Mouse (Mus musculus) limb, embryonic 14.5 days (tissue): ENCODE data around the gene Sdc4. TPM values are rescaled to one million over a fixed set of nuclear protein-coding genes. Genes with fewer than 3 reads are reported as not detected.

Experiments used
- ATAC-seq: fragments of 200-750 bp; cut with Nextera tagmentation; 2 replicates; pipeline ENCODE4 v1.8.0; 2017; ENCODE audit warnings: low read depth, moderate number of reproducible peaks, moderate TSS enrichment; ENCODE audit not compliant: low FRiP score
- DNase-seq: peaks from one replicate; pipeline ENCODE4 v3.0.0-alpha.2; 2015; ENCODE audit warnings: low spot score
- H3K27ac ChIP-seq: fragments of 300-500 bp; sonication (generic); replicated peaks from 2 replicates; pipeline ENCODE4 v1.5.1; 2014; ENCODE audit warnings: low read depth, mild to moderate bottlenecking, low read length, moderate library complexity, mixed read lengths
- H3K27me3 ChIP-seq: fragments of 300-500 bp; sonication (generic); 2 replicates; pipeline ENCODE4 v1.6.1; 2014; ENCODE audit warnings: low read length, mixed read lengths; ENCODE audit not compliant: control insufficient read depth, insufficient read depth
- H3K36me3 ChIP-seq: fragments of 300-500 bp; sonication (generic); 2 replicates; pipeline ENCODE4 v1.6.1; 2014; ENCODE audit warnings: mild to moderate bottlenecking, low read length, moderate library complexity, mixed read lengths; ENCODE audit not compliant: control insufficient read depth, insufficient read depth
- H3K4me1 ChIP-seq: fragments of 300-500 bp; sonication (generic); 2 replicates; pipeline ENCODE4 v1.6.1; 2014; ENCODE audit warnings: antibody characterized with exemption, low read length, mixed read lengths; ENCODE audit not compliant: control insufficient read depth, insufficient read depth
- H3K4me2 ChIP-seq: fragments of 300-500 bp; sonication (generic); replicated peaks from 2 replicates; pipeline ENCODE4 v1.6.1; 2014; ENCODE audit warnings: low read depth, mild to moderate bottlenecking, low read length, moderate library complexity; ENCODE audit not compliant: severe bottlenecking
- H3K4me3 ChIP-seq: fragments of 300-500 bp; sonication (generic); replicated peaks from 2 replicates; pipeline ENCODE4 v1.5.1; 2014; ENCODE audit warnings: low read length
- H3K9ac ChIP-seq: fragments of 300-500 bp; sonication (generic); 2 replicates; pipeline ENCODE4 v1.6.1; 2014; ENCODE audit warnings: mild to moderate bottlenecking, low read depth, low read length, moderate library complexity; ENCODE audit not compliant: severe bottlenecking
- H3K9me3 ChIP-seq: fragments of 300-500 bp; sonication (generic); 2 replicates; pipeline ENCODE4 v1.6.1; 2016; ENCODE audit warnings: low read length; ENCODE audit not compliant: control insufficient read depth
- POLR2A ChIP-seq: fragments of 200-500 bp; IDR thresholded peaks from 2 replicates; pipeline ENCODE4 v1.8.0; 2012; ENCODE audit warnings: inconsistent platforms, mild to moderate bottlenecking, moderate library complexity, borderline replicate concordance; ENCODE audit not compliant: insufficient read depth, insufficient read length; ENCODE audit errors: extremely low read depth
- WGBS: fragments of 180-500 bp; shearing (Covaris S2); extraction: QIAGEN DNeasy Blood & Tissue Kit; methylation state at CpG from one replicate; pipeline ENCODE4 v1.1.7; 2014; 5-methylcytosine and 5-hydroxymethylcytosine counted together
- polyA plus RNA-seq, 2 experiments: library from polyadenylated mRNA; depleted of rRNA in 1 of 2; stranded (reverse) in 1 of 2; unstranded in 1 of 2; fragments of >200 nt; fragmentation: Nextera tagmentation in 1 of 2; extraction: Ambion mirVana in 1 of 2; gene quantifications; 2 replicates each; pipeline versions ENCODE4 v1.2.1 to v1.2.3; 2012 to 2014

The Sdc4 gene
- polyA plus RNA-seq, 2 experiments: 27.4 to 65.9 TPM

DNA sequence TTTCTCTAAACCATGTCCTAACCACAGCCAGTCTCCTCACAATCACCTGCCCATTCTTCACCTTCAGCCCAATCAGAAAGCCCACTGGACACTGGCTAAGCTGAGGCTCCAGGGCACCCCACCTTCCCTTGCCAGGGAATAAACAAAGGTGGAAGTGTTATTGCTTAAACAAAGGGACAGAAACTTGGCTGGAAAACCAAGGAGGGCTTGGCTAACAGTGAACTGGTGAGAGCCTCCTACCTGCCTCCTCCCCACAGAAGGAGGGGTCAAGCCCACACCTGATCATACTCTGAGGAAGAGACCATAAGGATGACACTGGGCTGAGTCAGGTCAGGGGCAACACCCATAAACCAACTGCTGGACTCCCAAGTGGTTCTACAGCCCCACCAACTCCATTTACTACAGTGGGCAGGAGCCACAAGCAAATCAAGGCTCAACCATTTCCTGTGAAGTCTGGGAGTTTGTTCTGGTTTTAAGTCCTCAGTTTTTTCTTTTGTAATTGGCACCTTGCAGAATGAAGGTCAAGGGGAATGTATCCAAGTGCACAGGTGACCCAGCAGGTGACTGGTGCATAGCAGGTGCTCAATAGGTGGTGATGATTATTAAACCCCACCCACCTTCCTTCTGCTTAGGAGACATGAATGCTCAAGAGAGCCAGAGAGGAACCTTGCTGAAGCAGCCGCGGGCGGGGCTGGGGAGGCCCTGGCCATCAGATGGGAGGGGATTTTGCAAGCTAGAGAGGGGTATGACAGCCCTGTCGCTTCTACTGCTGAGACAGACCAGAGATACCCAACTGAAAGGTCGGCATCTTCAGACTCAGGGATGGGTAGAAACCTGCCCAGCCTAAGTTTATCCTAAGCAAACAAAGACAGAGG lies 8.2 kb downstream of the Sdc4 start:
- Histone ChIP-seq H3K4me3 (no peak overlapping the region), H3K36me3 (no peaks in the 10 kb centered on the region), H3K27ac (no peak overlapping the region), H3K4me2 (no peak overlapping the region), H3K9ac (no peak overlapping the region), H3K27me3 (no peaks in the 10 kb centered on the region), H3K9me3 (no peaks in the 10 kb centered on the region), H3K4me1 (peaks cover 84% of the 10 kb centered on the region)
- ATAC-seq: no peak
- DNase-seq: no peak
- no peak for TF ChIP-seq POLR2A
- WGBS: 34% methylated on average over 5 of the region's 5 CpGs

GRCm38 (mm10) chr2:164434681-164435080 lies 9.0 kb downstream of the Sdc4 start:
- Histone ChIP-seq H3K9me3 (no peaks in the 10 kb centered on the region), H3K27ac (no peak overlapping the region), H3K36me3 (peaks cover 3% of the 10 kb centered on the region; the same call in 1 of the 2 replicates), H3K9ac (no peak overlapping the region), H3K27me3 (no peaks in the 10 kb centered on the region), H3K4me3 (no peak overlapping the region), H3K4me2 (no peak overlapping the region), H3K4me1 (peaks cover 81% of the 10 kb centered on the region)
- WGBS: 42% methylated on average over 3 of the region's 3 CpGs
- TF ChIP-seq POLR2A: no peak
- DNase-seq (no peak), ATAC-seq (no peak)

DNA sequence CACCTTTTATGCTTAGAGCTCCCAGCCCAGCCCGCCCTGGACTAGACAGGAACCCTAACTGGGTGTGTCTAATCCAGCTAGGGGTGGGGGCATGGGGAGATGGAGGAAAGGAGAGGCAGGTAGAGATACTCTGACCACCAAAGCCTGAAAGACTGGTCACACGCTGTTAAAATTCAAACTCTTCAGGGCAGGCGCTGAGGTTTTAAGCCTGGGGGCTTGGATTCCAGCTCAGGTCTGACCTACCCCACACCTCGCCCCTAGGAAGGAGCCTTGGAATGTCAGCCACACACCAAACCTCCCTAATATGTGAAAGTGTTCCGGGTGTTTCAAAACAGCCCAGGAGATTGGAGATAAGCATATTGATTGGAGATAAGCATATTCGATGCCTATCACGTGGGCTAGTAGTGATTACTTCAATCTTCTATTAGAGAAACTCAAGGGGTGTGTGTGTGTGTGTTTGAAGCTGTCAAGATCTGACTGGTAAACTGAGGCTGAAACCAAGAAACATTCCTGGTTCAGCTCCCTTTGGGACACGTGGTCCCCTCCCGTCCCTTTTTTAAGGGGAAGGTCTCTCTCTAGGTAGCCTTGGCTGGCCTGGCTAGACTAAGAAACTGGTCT lies 10.3 kb downstream of the Sdc4 start:
- no peak for TF ChIP-seq POLR2A
- 69% methylated on average over 9 of the region's 9 CpGs for WGBS
- Histone ChIP-seq H3K4me3 (no peak overlapping the region), H3K27me3 (no peaks in the 10 kb centered on the region), H3K4me1 (peaks cover 75% of the 10 kb centered on the region), H3K36me3 (peaks cover 11% of the 10 kb centered on the region), H3K4me2 (peak overlapping the region; percentile 20), H3K9me3 (no peaks in the 10 kb centered on the region), H3K9ac (0 out of 2 replicates have a peak overlapping the region, but pooled peaks have one; percentile 12), H3K27ac (0 out of 2 replicates have a peak overlapping the region, but pooled peaks have one; percentile 26)
- DNase-seq (no peak), ATAC-seq (no peak)

DNA sequence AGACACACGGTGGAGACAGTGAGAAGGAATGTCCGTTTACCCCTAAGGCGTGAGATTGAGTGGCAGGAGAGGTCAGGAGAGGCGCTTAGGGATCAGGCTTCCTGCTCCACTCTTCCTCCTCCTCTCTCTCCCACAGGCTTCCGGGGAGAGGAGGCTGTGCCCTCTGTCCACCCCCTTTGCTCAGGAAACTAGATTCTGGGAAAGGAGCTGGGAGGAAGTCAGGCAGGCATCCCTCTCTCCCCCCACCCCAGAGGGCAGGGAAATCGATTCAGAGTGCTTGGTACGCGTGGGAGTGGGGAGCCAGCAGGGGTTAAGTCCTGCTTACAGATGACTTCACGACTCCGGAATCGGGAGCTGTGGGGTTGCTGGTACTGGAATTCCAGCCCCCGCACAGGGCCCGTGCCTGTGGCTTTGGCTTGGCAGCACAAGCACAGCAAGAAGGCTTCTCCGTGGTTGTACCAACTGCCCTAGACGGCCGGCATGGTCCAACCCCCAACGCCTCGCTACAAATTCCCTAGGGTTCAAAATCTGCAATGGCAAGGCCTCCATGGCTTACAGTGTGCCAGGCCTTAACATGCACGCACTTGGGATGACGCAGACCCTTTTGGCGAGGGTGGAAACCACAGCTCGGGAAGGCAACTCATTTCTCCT lies 11.0 kb downstream of the Sdc4 start:
- TF ChIP-seq POLR2A: no peak
- Histone ChIP-seq H3K27ac (0 out of 2 replicates have a peak overlapping the region, but pooled peaks have one; percentile 26), H3K9me3 (no peaks in the 10 kb centered on the region), H3K27me3 (no peaks in the 10 kb centered on the region), H3K36me3 (peaks cover 18% of the 10 kb centered on the region), H3K4me1 (peaks cover 71% of the 10 kb centered on the region), H3K9ac (no peak overlapping the region; the same call in 1 of the 2 replicates), H3K4me2 (peak overlapping the region; percentile 20), H3K4me3 (no peak overlapping the region)
- no peak for ATAC-seq
- 17% methylated on average over 22 of the region's 22 CpGs for WGBS
- no peak for DNase-seq
